ENCODE assay signal across 16 mouse cellular contexts in the genomic region with DNA sequence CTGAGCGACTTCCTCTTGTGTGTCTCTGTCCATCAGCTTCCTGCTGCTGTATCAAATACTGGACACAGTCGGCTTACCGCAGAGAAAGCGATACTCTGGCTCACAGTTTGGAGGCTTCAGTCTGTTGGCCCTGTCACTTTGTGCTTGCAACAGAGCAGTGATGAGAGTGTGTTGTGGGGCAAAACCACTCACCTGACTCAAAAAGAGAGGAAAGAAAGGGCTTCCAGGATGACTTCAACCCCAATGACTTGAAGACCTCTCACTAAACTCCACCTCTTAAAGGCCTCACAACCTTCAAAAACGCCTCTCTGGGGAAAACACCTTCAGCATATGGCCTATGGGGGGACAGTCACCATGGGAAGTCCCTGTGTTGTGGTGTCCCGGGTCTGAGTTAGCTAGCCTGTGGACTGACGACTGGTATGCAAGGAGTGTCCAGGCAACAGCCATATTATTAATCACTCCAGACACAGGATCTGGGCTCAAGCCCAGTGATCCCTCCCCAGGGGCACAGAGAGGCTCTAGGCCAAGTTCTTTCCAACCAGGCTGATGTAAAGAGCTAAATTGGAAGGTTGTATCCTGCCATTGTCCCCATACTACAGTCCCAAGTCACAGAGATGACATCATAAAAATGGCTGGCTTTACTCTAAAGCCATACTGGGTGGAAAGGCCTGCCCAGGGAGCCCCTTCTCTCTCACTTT. TPM values are rescaled to one million over a fixed set of nuclear protein-coding genes. Genes with fewer than 3 reads are reported as not detected.
DNase-seq lines count a peak whose midpoint lies in the region; ATAC-seq and TF ChIP-seq lines count a peak whose summit lies in the region.
"Had no signal": no experiment of that assay in that cellular context is flagged by ENCODE, and none has a peak within 500 bp of the region (broad histone marks: within the 10 kb centered on the region; RNA-seq: fewer than 3 reads in every experiment).

No protein-coding gene starts in this region.

- no peak overlapping the region for H3K4me3 ChIP-seq in lung, embryonic 14.5 days (ENCODE audit: low read depth, low read length)
- H3K4me3 ChIP-seq in heart, embryonic 15.5 days, result no peak overlapping the region
- H3K4me3 ChIP-seq: embryonic facial prominence, embryonic 13.5 days; hindbrain, embryonic 12.5 days; lung, embryonic 15.5 days; stomach, embryonic 15.5 days had no signal

- H3K9me3 ChIP-seq in lung, embryonic 14.5 days (ENCODE audit: low read depth, low read length), result peaks cover 4% of the 10 kb centered on the region; the same call in 1 of the 2 replicates
- H3K9me3 ChIP-seq in heart, embryonic 15.5 days (replicated peaks), result no peaks in the 10 kb centered on the region; the same call in 1 of the 2 replicates
- H3K9me3 ChIP-seq: hindbrain, embryonic 12.5 days; lung, embryonic 15.5 days; stomach, embryonic 15.5 days had no signal

- H3K27me3 ChIP-seq in lung, embryonic 14.5 days (ENCODE audit: insufficient read depth, low read length), result no peaks in the 10 kb centered on the region
- no peaks in the 10 kb centered on the region for H3K27me3 ChIP-seq in heart, embryonic 15.5 days
- H3K27me3 ChIP-seq: embryonic facial prominence, embryonic 13.5 days; hindbrain, embryonic 12.5 days; lung, embryonic 15.5 days; stomach, embryonic 15.5 days had no signal

- TF ChIP-seq CTCF in lung, embryonic 14.5 days (IDR thresholded peaks at IDR 0.05; ENCODE audit: low read depth), result no peak

- 80% methylated on average over 7 of the region's 7 CpGs for WGBS in lung, embryonic 14.5 days
- WGBS in heart, embryonic 15.5 days, result 78% methylated on average over 7 of the region's 7 CpGs

- no peak overlapping the region for H3K9ac ChIP-seq in lung, embryonic 14.5 days
- no peak overlapping the region for H3K9ac ChIP-seq in heart, embryonic 15.5 days
- H3K9ac ChIP-seq: embryonic facial prominence, embryonic 13.5 days; hindbrain, embryonic 12.5 days; lung, embryonic 15.5 days; stomach, embryonic 15.5 days had no signal

- DNase-seq in adrenal gland, postnatal 10 days, result peak; percentile 76
- DNase-seq in adrenal gland, adult 18-20 months (ENCODE audit: low spot score in 2 of 2), result no peak
- DNase-seq in lung, embryonic 14.5 days, result peak; percentile 48
- no peak for DNase-seq in lung, postnatal 25 days (ENCODE audit: low spot score)
- peak; percentile 73 to 77 for DNase-seq in kidney, postnatal 4 days
- no peak for DNase-seq in cerebellum, adult 9-10 months
- DNase-seq in spleen, adult 12 weeks (ENCODE audit: low spot score), result no peak
- DNase-seq: adrenal gland, postnatal 36 days; right cerebral cortex, adult 18-20 months had no signal

- ATAC-seq in lung, embryonic 14.5 days (ENCODE audit: insufficient read depth), result no peak
- ATAC-seq in heart, embryonic 15.5 days (replicated peaks; ENCODE audit: insufficient number of reproducible peaks, insufficient read depth, low FRiP score, low read depth), result peak; percentile 62
- ATAC-seq: forebrain, embryonic 16.5 days; midbrain, embryonic 16.5 days had no signal

- peaks cover 3% of the 10 kb centered on the region; the same call in 1 of the 2 replicates for H3K4me1 ChIP-seq in lung, embryonic 14.5 days (ENCODE audit: insufficient read depth)
- peaks cover 4% of the 10 kb centered on the region for H3K4me1 ChIP-seq in heart, embryonic 15.5 days (replicated peaks)
- H3K4me1 ChIP-seq: embryonic facial prominence, embryonic 13.5 days; hindbrain, embryonic 12.5 days had no signal

- no peak overlapping the region for H3K27ac ChIP-seq in lung, embryonic 14.5 days (ENCODE audit: low read depth)
- no peak overlapping the region for H3K27ac ChIP-seq in heart, embryonic 15.5 days
- H3K27ac ChIP-seq: embryonic facial prominence, embryonic 13.5 days; hindbrain, embryonic 12.5 days; lung, embryonic 15.5 days; stomach, embryonic 15.5 days had no signal

- no peaks in the 10 kb centered on the region for H3K36me3 ChIP-seq in lung, embryonic 14.5 days (ENCODE audit: insufficient read depth)
- no peaks in the 10 kb centered on the region for H3K36me3 ChIP-seq in heart, embryonic 15.5 days
- H3K36me3 ChIP-seq: embryonic facial prominence, embryonic 13.5 days; hindbrain, embryonic 12.5 days; lung, embryonic 15.5 days; stomach, embryonic 15.5 days had no signal

- no peak overlapping the region for H3K4me2 ChIP-seq in lung, embryonic 14.5 days
- H3K4me2 ChIP-seq in heart, embryonic 15.5 days, result no peak overlapping the region
- H3K4me2 ChIP-seq: embryonic facial prominence, embryonic 13.5 days; hindbrain, embryonic 12.5 days; lung, embryonic 15.5 days; stomach, embryonic 15.5 days had no signal

RNA-seq across cellular contexts. Expression of gene Itpripl2, which starts 16.6 kb away (rescaled TPM):
- total RNA-seq in adrenal gland, postnatal 10 days (2021), result 10 to 100 TPM; 19.0 to 21.2 TPM
- total RNA-seq in adrenal gland, adult 18-20 months (2021), result 10 to 100 TPM; 13.2 to 14.3 TPM
- polyA plus RNA-seq in lung, embryonic 14.5 days (2014; fragmentation: Nextera tagmentation; extraction: Ambion mirVana), result 4.0 and 4.1 TPM in 2 replicates
- polyA plus RNA-seq in heart, embryonic 15.5 days (2015; fragmentation: Nextera tagmentation; extraction: Ambion mirVana), result 4.8 and 5.7 TPM in 2 replicates

RNA-seq across cellular contexts. Expression of gene Syt17, which starts 27.1 kb away (rescaled TPM):
- total RNA-seq in adrenal gland, postnatal 10 days (2021), result 10 to 100 TPM in 1 of 2 experiments, 1 to 10 TPM in 1; 9.0 to 11.4 TPM
- 1 to 10 TPM; 5.3 to 7.2 TPM for total RNA-seq in adrenal gland, adult 18-20 months (2021)
- 2.2 and 2.5 TPM in 2 replicates for polyA plus RNA-seq in lung, embryonic 14.5 days (2014; fragmentation: Nextera tagmentation; extraction: Ambion mirVana)
- polyA plus RNA-seq in heart, embryonic 15.5 days (2015; fragmentation: Nextera tagmentation; extraction: Ambion mirVana), result 1.6 and 2.8 TPM in 2 replicates

RNA-seq across cellular contexts. Expression of gene Coq7, which starts 58.0 kb away (rescaled TPM):
- total RNA-seq in adrenal gland, postnatal 10 days (2021), result 10 to 100 TPM; 71.9 to 78.3 TPM
- 10 to 100 TPM; 38.7 to 56.5 TPM for total RNA-seq in adrenal gland, adult 18-20 months (2021)
- polyA plus RNA-seq in lung, embryonic 14.5 days (2014; fragmentation: Nextera tagmentation; extraction: Ambion mirVana), result 117 and 132 TPM in 2 replicates
- 153 TPM in 2 replicates for polyA plus RNA-seq in heart, embryonic 15.5 days (2015; fragmentation: Nextera tagmentation; extraction: Ambion mirVana)

Comparison
In these comparisons a context has a peak if more than half of its experiments do, and no peak if none do; other contexts are left out.
1. DNase-seq: peak in adrenal gland, postnatal 10 days (single experiment), lung, embryonic 14.5 days (single experiment) and kidney, postnatal 4 days (2 of 2); none in adrenal gland, adult 18-20 months (0 of 2), lung, postnatal 25 days (single experiment), cerebellum, adult 9-10 months (single experiment) and spleen, adult 12 weeks (single experiment).